Mouse (Mus musculus) MEL (cell line): ENCODE measurements at regions not wholly inside any gene's neighbourhood (a gene's known extent, or its start where the extent isn't known, plus 50 kb on each side); places are given as distances from the start of the nearest gene placed in this dataset.

Experiments used
- CTCF ChIP-seq, 3 experiments: IDR thresholded peaks in 2 of 3; conservative IDR thresholded peaks in 1 of 3; 2 replicates each; pipeline ENCODE4 v1.5.1; 2011 to 2012; ENCODE audit warnings: low read length in 3 of 3, low read depth in 2 of 3, mild to moderate bottlenecking in 2 of 3, improper control_type of control experiment in 1 of 3, inconsistent platforms in 1 of 3, mixed read lengths in 1 of 3, moderate library complexity in 1 of 3; ENCODE audit not compliant: control insufficient read depth in 1 of 3, insufficient read depth in 1 of 3, poor library complexity in 1 of 3, severe bottlenecking in 1 of 3
- EP300 ChIP-seq, 2 experiments: IDR thresholded peaks; 2 replicates each; pipeline ENCODE4 v1.6.1; 2011; ENCODE audit warnings: improper control_type of control experiment in 2 of 2, low read length in 2 of 2, low read depth in 1 of 2, mild to moderate bottlenecking in 1 of 2
- GATA1 ChIP-seq: IDR thresholded peaks from 2 replicates; pipeline ENCODE4 v1.6.1; 2011; ENCODE audit warnings: low read depth, low read length, improper control_type of control experiment
- HCFC1 ChIP-seq: IDR thresholded peaks from 2 replicates; pipeline ENCODE4 v1.6.1; 2012; ENCODE audit warnings: low read depth, mild to moderate bottlenecking, inconsistent platforms, low read length, improper control_type of control experiment, moderate library complexity
- MAX ChIP-seq: IDR thresholded peaks from 2 replicates; pipeline ENCODE4 v1.6.1; 2011; ENCODE audit warnings: low read length, improper control_type of control experiment
- MXI1 ChIP-seq: IDR thresholded peaks from 2 replicates; pipeline ENCODE4 v1.6.1; 2011; ENCODE audit warnings: mild to moderate bottlenecking, low read depth, low read length, improper control_type of control experiment
- POLR2A ChIP-seq, 2 experiments: IDR thresholded peaks; 2 replicates each; pipeline ENCODE4 v1.6.1; 2011 to 2012; ENCODE audit warnings: low read length in 2 of 2, mild to moderate bottlenecking in 2 of 2, control low read depth in 1 of 2, improper control_type of control experiment in 1 of 2, low read depth in 1 of 2, moderate library complexity in 1 of 2; ENCODE audit not compliant: control insufficient read depth in 1 of 2, insufficient read depth in 1 of 2, poor library complexity in 1 of 2
- POLR2AphosphoS5 ChIP-seq: IDR thresholded peaks from 2 replicates; pipeline ENCODE4 v1.6.1; 2012; ENCODE audit warnings: low read depth, borderline replicate concordance, mild to moderate bottlenecking, inconsistent platforms, low read length, moderate library complexity, mixed read lengths
- RAD21 ChIP-seq: IDR thresholded peaks from 2 replicates; pipeline ENCODE4 v1.6.1; 2011; ENCODE audit warnings: mild to moderate bottlenecking, low read depth, low read length, improper control_type of control experiment
- TBP ChIP-seq: IDR thresholded peaks from 2 replicates; pipeline ENCODE4 v1.8.0; 2011; ENCODE audit warnings: low read depth, low read length, improper control_type of control experiment
- TCF12 ChIP-seq: IDR thresholded peaks from 2 replicates; pipeline ENCODE4 v1.6.1; 2014; ENCODE audit warnings: low read depth, mild to moderate bottlenecking, inconsistent platforms, low read length, improper control_type of control experiment, moderate library complexity

- TF ChIP-seq POLR2AphosphoS5: no peak
- TF ChIP-seq HCFC1: no peak
- peak in 1 of 3 experiments; percentile 8; a peak in 1 of 6 replicates for TF ChIP-seq CTCF (IDR thresholded peaks at IDR 0.05 in 2 of 3, conservative IDR thresholded peaks at IDR 0.05 in 1 of 3; ENCODE audit: control insufficient read depth in 1 of 3, insufficient read depth in 1 of 3, low read depth in 2 of 3, low read length in 3 of 3, poor library complexity in 1 of 3, severe bottlenecking in 1 of 3)
- no peak for TF ChIP-seq MXI1
- TF ChIP-seq TCF12: no peak
- TF ChIP-seq POLR2A (IDR thresholded peaks at IDR 0.05; ENCODE audit: control insufficient read depth in 1 of 2, insufficient read depth in 1 of 2, low read depth in 1 of 2, low read length in 2 of 2, poor library complexity in 1 of 2): no peak
- TF ChIP-seq EP300 (IDR thresholded peaks at IDR 0.05; ENCODE audit: low read depth in 1 of 2, low read length in 2 of 2): no peak
- no peak for TF ChIP-seq MAX
- no peak for TF ChIP-seq GATA1
- TF ChIP-seq RAD21: peak; percentile 16
- no peak for TF ChIP-seq TBP
Observed at GRCm38 (mm10) chr6:62576200-62576599, 679.5 kb upstream of the Grid2 start.
